Mouse (Mus musculus): ENCODE measurements around the gene Mylk4.
A peak's percentile ranks its signal among the peaks of the same experiment; 100 is the strongest.

The Mylk4 gene

GRCm38 (mm10) chr13:32706651-32707288 is 77.0 kb downstream of the Mylk4 start:
- no peak for DNase-seq (ENCODE audit: low spot score)

- DNase-seq (ENCODE audit: low spot score): no peak
Observed at GRCm38 (mm10) chr13:32705315-32705714, 78.4 kb downstream of the Mylk4 start.

- no peak for DNase-seq (ENCODE audit: low spot score)
Observed at GRCm38 (mm10) chr13:32704911-32705310, 78.8 kb downstream of the Mylk4 start.

- no peak for DNase-seq (ENCODE audit: low spot score)
Observed at GRCm38 (mm10) chr13:32701564-32701963, 82.2 kb downstream of the Mylk4 start.

- no peak for DNase-seq (ENCODE audit: low spot score)
Observed at GRCm38 (mm10) chr13:32699376-32699775, 84.4 kb downstream of the Mylk4 start.

GRCm38 (mm10) chr13:32698956-32699355 is 84.8 kb downstream of the Mylk4 start:
- DNase-seq (ENCODE audit: low spot score): no peak

GRCm38 (mm10) chr13:32693886-32694455 is 89.8 kb downstream of the Mylk4 start:
- DNase-seq (ENCODE audit: low spot score): no peak

GRCm38 (mm10) chr13:32692563-32692962 is 91.2 kb downstream of the Mylk4 start:
- no peak for DNase-seq (ENCODE audit: low spot score)

GRCm38 (mm10) chr13:32690279-32690678 is 93.5 kb downstream of the Mylk4 start:
- DNase-seq (ENCODE audit: low spot score): no peak

- DNase-seq (ENCODE audit: low spot score): peak; percentile 23
Observed at GRCm38 (mm10) chr13:32680868-32681515, 102.8 kb downstream of the Mylk4 start.

- no peak for DNase-seq (ENCODE audit: low spot score)
Observed at GRCm38 (mm10) chr13:32680121-32680551, 103.6 kb downstream of the Mylk4 start.

- DNase-seq (ENCODE audit: low spot score): no peak
Observed at GRCm38 (mm10) chr13:32678998-32679397, 104.8 kb downstream of the Mylk4 start.

- DNase-seq (ENCODE audit: low spot score): no peak
Observed at GRCm38 (mm10) chr13:32670782-32671181, 113.0 kb downstream of the Mylk4 start.

GRCm38 (mm10) chr13:32668296-32668695 is 115.5 kb downstream of the Mylk4 start:
- no peak for DNase-seq (ENCODE audit: low spot score)

GRCm38 (mm10) chr13:32667386-32667785 is 116.4 kb downstream of the Mylk4 start:
- DNase-seq (ENCODE audit: low spot score): no peak

- DNase-seq (ENCODE audit: low spot score): no peak
Observed at GRCm38 (mm10) chr13:32662041-32662440, 121.7 kb downstream of the Mylk4 start.

GRCm38 (mm10) chr13:32660294-32660693 is 123.5 kb downstream of the Mylk4 start:
- DNase-seq (ENCODE audit: low spot score): no peak

GRCm38 (mm10) chr13:32659271-32659670 is 124.5 kb downstream of the Mylk4 start:
- no peak for DNase-seq (ENCODE audit: low spot score)

GRCm38 (mm10) chr13:32657583-32657982 is 126.2 kb downstream of the Mylk4 start:
- DNase-seq (ENCODE audit: low spot score): no peak

Data from T-cell, adult 2 months (primary cell).